Mouse (Mus musculus): ENCODE measurements at regions not wholly inside any gene's neighbourhood (a gene's known extent, or its start where the extent isn't known, plus 50 kb on each side); places are given as distances from the start of the nearest gene placed in this dataset.

- DNase-seq (ENCODE audit: extremely low spot score): no peak
Observed at GRCm38 (mm10) chr8:34756916-34757315, 645.4 kb upstream of the Gm10131 start.

- DNase-seq (ENCODE audit: extremely low spot score): no peak
Observed at GRCm38 (mm10) chr8:34756171-34756570, 644.6 kb upstream of the Gm10131 start.

- no peak for DNase-seq (ENCODE audit: extremely low spot score)
Observed at GRCm38 (mm10) chr8:34755480-34755879, 643.9 kb upstream of the Gm10131 start.

GRCm38 (mm10) chr8:34753046-34753445, 641.5 kb upstream of the Gm10131 start:
- no peak for DNase-seq (ENCODE audit: extremely low spot score)

GRCm38 (mm10) chr8:34748521-34748920, 637.0 kb upstream of the Gm10131 start:
- DNase-seq (ENCODE audit: extremely low spot score): no peak

GRCm38 (mm10) chr8:34745706-34746105, 634.2 kb upstream of the Gm10131 start:
- no peak for DNase-seq (ENCODE audit: extremely low spot score)

- no peak for DNase-seq (ENCODE audit: extremely low spot score)
Observed at GRCm38 (mm10) chr8:34744682-34745081, 633.1 kb upstream of the Gm10131 start.

- DNase-seq (ENCODE audit: extremely low spot score): no peak
Observed at GRCm38 (mm10) chr8:34744179-34744578, 632.6 kb upstream of the Gm10131 start.

- DNase-seq (ENCODE audit: extremely low spot score): no peak
Observed at GRCm38 (mm10) chr8:34743137-34743536, 631.6 kb upstream of the Gm10131 start.

- DNase-seq (ENCODE audit: extremely low spot score): no peak
Observed at GRCm38 (mm10) chr8:34740836-34741235, 629.3 kb upstream of the Gm10131 start.

- DNase-seq (ENCODE audit: extremely low spot score): no peak
Observed at GRCm38 (mm10) chr8:34739836-34740804, 628.6 kb upstream of the Gm10131 start.

- DNase-seq (ENCODE audit: extremely low spot score): no peak
Observed at GRCm38 (mm10) chr8:34736214-34736613, 624.7 kb upstream of the Gm10131 start.

GRCm38 (mm10) chr8:34735006-34735405, 623.5 kb upstream of the Gm10131 start:
- DNase-seq (ENCODE audit: extremely low spot score): no peak

GRCm38 (mm10) chr8:34732808-34733207, 621.3 kb upstream of the Gm10131 start:
- no peak for DNase-seq (ENCODE audit: extremely low spot score)

GRCm38 (mm10) chr8:34732362-34732761, 620.8 kb upstream of the Gm10131 start:
- no peak for DNase-seq (ENCODE audit: extremely low spot score)

GRCm38 (mm10) chr8:34731096-34731999, 619.8 kb upstream of the Gm10131 start:
- no peak for DNase-seq (ENCODE audit: extremely low spot score)

- no peak for DNase-seq (ENCODE audit: extremely low spot score)
Observed at GRCm38 (mm10) chr8:34729585-34729984, 618.0 kb upstream of the Gm10131 start.

GRCm38 (mm10) chr8:34727699-34728098, 616.2 kb upstream of the Gm10131 start:
- no peak for DNase-seq (ENCODE audit: extremely low spot score)

- DNase-seq (ENCODE audit: extremely low spot score): no peak
Observed at GRCm38 (mm10) chr8:34726145-34726767, 614.7 kb upstream of the Gm10131 start.

GRCm38 (mm10) chr8:34725546-34725945, 614.0 kb upstream of the Gm10131 start:
- no peak for DNase-seq (ENCODE audit: extremely low spot score)

- no peak for DNase-seq (ENCODE audit: extremely low spot score)
Observed at GRCm38 (mm10) chr8:34709911-34710733, 598.6 kb upstream of the Gm10131 start.

Data from embryo, embryonic 9.5 days (tissue).